Mouse (Mus musculus): ENCODE measurements around the gene Dmc1. TPM values are rescaled to one million over a fixed set of nuclear protein-coding genes. Genes with fewer than 3 reads are reported as not detected.

The Dmc1 gene
- polyA plus RNA-seq, 1 experiment from 2014 or later = 0.74 TPM

- H3K4me2 ChIP-seq (ENCODE audit: low read length) = no peak overlapping the region
- H3K9me3 ChIP-seq (replicated peaks; ENCODE audit: control insufficient read depth, low read length) = no peaks in the 10 kb centered on the region
- H3K36me3 ChIP-seq (ENCODE audit: control insufficient read depth, insufficient read depth, low read length) = no peaks in the 10 kb centered on the region
- DNase-seq (ENCODE audit: low spot score) (no peak), ATAC-seq (no peak)
- 47% methylated on average over 1 of the region's 1 CpGs for WGBS
- H3K4me3 ChIP-seq (ENCODE audit: low read depth, low read length) = no peak overlapping the region
- H3K9ac ChIP-seq (ENCODE audit: low read length) = no peak overlapping the region
- no peaks in the 10 kb centered on the region for H3K4me1 ChIP-seq (ENCODE audit: control insufficient read depth, insufficient read depth, low read length)
- no peak overlapping the region for H3K27ac ChIP-seq (ENCODE audit: low read depth, low read length)
- H3K27me3 ChIP-seq (replicated peaks; ENCODE audit: control insufficient read depth, insufficient read depth, low read length) = no peaks in the 10 kb centered on the region
These were observed 23.3 kb downstream of the Dmc1 start for GRCm38 (mm10) chr15:79581581-79581980.

- no peak overlapping the region for H3K9ac ChIP-seq (ENCODE audit: low read length)
- no peak overlapping the region for H3K27ac ChIP-seq (ENCODE audit: low read depth, low read length)
- no peak for DNase-seq (ENCODE audit: low spot score)
- no peak overlapping the region for H3K4me2 ChIP-seq (ENCODE audit: low read length)
- H3K4me1 ChIP-seq (ENCODE audit: control insufficient read depth, insufficient read depth, low read length) = no peaks in the 10 kb centered on the region
- no peaks in the 10 kb centered on the region for H3K27me3 ChIP-seq (replicated peaks; ENCODE audit: control insufficient read depth, insufficient read depth, low read length)
- WGBS = 38% methylated on average over 6 of the region's 6 CpGs
- H3K9me3 ChIP-seq (replicated peaks; ENCODE audit: control insufficient read depth, low read length) = no peaks in the 10 kb centered on the region
- H3K4me3 ChIP-seq (ENCODE audit: low read depth, low read length) = no peak overlapping the region
- no peaks in the 10 kb centered on the region for H3K36me3 ChIP-seq (ENCODE audit: control insufficient read depth, insufficient read depth, low read length)
- ATAC-seq = no peak
These were observed 27.1 kb downstream of the Dmc1 start for GRCm38 (mm10) chr15:79577671-79578426.

GRCm38 (mm10) chr15:79576947-79577346 lies 28.0 kb downstream of the Dmc1 start:
- no peaks in the 10 kb centered on the region for H3K4me1 ChIP-seq (ENCODE audit: control insufficient read depth, insufficient read depth, low read length)
- WGBS = 81% methylated on average over 2 of the region's 2 CpGs
- H3K9ac ChIP-seq (ENCODE audit: low read length) = no peak overlapping the region
- ATAC-seq (no peak), DNase-seq (ENCODE audit: low spot score) (no peak)
- H3K4me2 ChIP-seq (ENCODE audit: low read length) = no peak overlapping the region
- H3K36me3 ChIP-seq (ENCODE audit: control insufficient read depth, insufficient read depth, low read length) = no peaks in the 10 kb centered on the region
- H3K27me3 ChIP-seq (replicated peaks; ENCODE audit: control insufficient read depth, insufficient read depth, low read length) = no peaks in the 10 kb centered on the region
- no peaks in the 10 kb centered on the region for H3K9me3 ChIP-seq (replicated peaks; ENCODE audit: control insufficient read depth, low read length)
- H3K4me3 ChIP-seq (ENCODE audit: low read depth, low read length) = no peak overlapping the region
- no peak overlapping the region for H3K27ac ChIP-seq (ENCODE audit: low read depth, low read length)

GRCm38 (mm10) chr15:79575543-79576222 lies 29.2 kb downstream of the Dmc1 start:
- H3K4me1 ChIP-seq (ENCODE audit: control insufficient read depth, insufficient read depth, low read length) = no peaks in the 10 kb centered on the region
- no peaks in the 10 kb centered on the region for H3K9me3 ChIP-seq (replicated peaks; ENCODE audit: control insufficient read depth, low read length)
- no peaks in the 10 kb centered on the region for H3K27me3 ChIP-seq (replicated peaks; ENCODE audit: control insufficient read depth, insufficient read depth, low read length)
- H3K36me3 ChIP-seq (ENCODE audit: control insufficient read depth, insufficient read depth, low read length) = no peaks in the 10 kb centered on the region
- ATAC-seq (no peak), DNase-seq (ENCODE audit: low spot score) (no peak)
- H3K9ac ChIP-seq (ENCODE audit: low read length) = no peak overlapping the region
- WGBS = 68% methylated on average over 1 of the region's 1 CpGs
- no peak overlapping the region for H3K4me2 ChIP-seq (ENCODE audit: low read length)
- H3K27ac ChIP-seq (ENCODE audit: low read depth, low read length) = no peak overlapping the region
- no peak overlapping the region for H3K4me3 ChIP-seq (ENCODE audit: low read depth, low read length)

- WGBS = 83% methylated on average over 9 of the region's 9 CpGs
- Histone ChIP-seq H3K4me3 (ENCODE audit: low read depth, low read length) (no peak overlapping the region), H3K9me3 (replicated peaks; ENCODE audit: control insufficient read depth, low read length) (no peaks in the 10 kb centered on the region), H3K4me1 (ENCODE audit: control insufficient read depth, insufficient read depth, low read length) (no peaks in the 10 kb centered on the region), H3K27me3 (replicated peaks; ENCODE audit: control insufficient read depth, insufficient read depth, low read length) (no peaks in the 10 kb centered on the region), H3K4me2 (ENCODE audit: low read length) (no peak overlapping the region), H3K9ac (ENCODE audit: low read length) (no peak overlapping the region), H3K36me3 (ENCODE audit: control insufficient read depth, insufficient read depth, low read length) (no peaks in the 10 kb centered on the region), H3K27ac (ENCODE audit: low read depth, low read length) (no peak overlapping the region)
- no peak for DNase-seq (ENCODE audit: low spot score)
- no peak for ATAC-seq
These were observed 42.5 kb downstream of the Dmc1 start for GRCm38 (mm10) chr15:79562417-79562816.

- no peak overlapping the region for H3K9ac ChIP-seq (ENCODE audit: low read length)
- 77% methylated on average over 3 of the region's 3 CpGs for WGBS
- H3K27me3 ChIP-seq (replicated peaks; ENCODE audit: control insufficient read depth, insufficient read depth, low read length) = no peaks in the 10 kb centered on the region
- no peak overlapping the region for H3K4me3 ChIP-seq (ENCODE audit: low read depth, low read length)
- H3K4me2 ChIP-seq (ENCODE audit: low read length) = no peak overlapping the region
- H3K9me3 ChIP-seq (replicated peaks; ENCODE audit: control insufficient read depth, low read length) = no peaks in the 10 kb centered on the region
- H3K27ac ChIP-seq (ENCODE audit: low read depth, low read length) = no peak overlapping the region
- DNase-seq (ENCODE audit: low spot score) (no peak), ATAC-seq (no peak)
- no peaks in the 10 kb centered on the region for H3K4me1 ChIP-seq (ENCODE audit: control insufficient read depth, insufficient read depth, low read length)
- H3K36me3 ChIP-seq (ENCODE audit: control insufficient read depth, insufficient read depth, low read length) = no peaks in the 10 kb centered on the region
These were observed 45.3 kb downstream of the Dmc1 start for GRCm38 (mm10) chr15:79559649-79560048.

GRCm38 (mm10) chr15:79552566-79552965 lies 52.3 kb downstream of the Dmc1 start:
- Histone ChIP-seq H3K27me3 (replicated peaks; ENCODE audit: control insufficient read depth, insufficient read depth, low read length) (no peaks in the 10 kb centered on the region), H3K27ac (ENCODE audit: low read depth, low read length) (no peak overlapping the region), H3K4me3 (ENCODE audit: low read depth, low read length) (no peak overlapping the region), H3K36me3 (ENCODE audit: control insufficient read depth, insufficient read depth, low read length) (no peaks in the 10 kb centered on the region), H3K4me2 (ENCODE audit: low read length) (no peak overlapping the region), H3K9me3 (replicated peaks; ENCODE audit: control insufficient read depth, low read length) (no peaks in the 10 kb centered on the region), H3K9ac (ENCODE audit: low read length) (no peak overlapping the region), H3K4me1 (ENCODE audit: control insufficient read depth, insufficient read depth, low read length) (no peaks in the 10 kb centered on the region)
- WGBS = 83% methylated on average over 5 of the region's 5 CpGs
- no peak for DNase-seq (ENCODE audit: low spot score)
- no peak for ATAC-seq

- Histone ChIP-seq H3K27ac (ENCODE audit: low read depth, low read length) (no peak overlapping the region), H3K36me3 (ENCODE audit: control insufficient read depth, insufficient read depth, low read length) (peaks cover 18% of the 10 kb centered on the region), H3K27me3 (replicated peaks; ENCODE audit: control insufficient read depth, insufficient read depth, low read length) (no peaks in the 10 kb centered on the region), H3K9me3 (replicated peaks; ENCODE audit: control insufficient read depth, low read length) (no peaks in the 10 kb centered on the region), H3K4me1 (ENCODE audit: control insufficient read depth, insufficient read depth, low read length) (peaks cover 21% of the 10 kb centered on the region), H3K4me3 (ENCODE audit: low read depth, low read length) (no peak overlapping the region), H3K4me2 (ENCODE audit: low read length) (no peak overlapping the region), H3K9ac (ENCODE audit: low read length) (no peak overlapping the region)
- DNase-seq (ENCODE audit: low spot score) (no peak), ATAC-seq (no peak)
- WGBS = 98% methylated on average over 2 of the region's 2 CpGs
These were observed 56.7 kb downstream of the Dmc1 start for GRCm38 (mm10) chr15:79548226-79548625.

- 82% methylated on average over 17 of the region's 17 CpGs for WGBS
- Histone ChIP-seq H3K4me1 (ENCODE audit: control insufficient read depth, insufficient read depth, low read length) (peaks cover 21% of the 10 kb centered on the region), H3K27ac (ENCODE audit: low read depth, low read length) (peak overlapping the region; percentile 97), H3K36me3 (ENCODE audit: control insufficient read depth, insufficient read depth, low read length) (peaks cover 27% of the 10 kb centered on the region), H3K9ac (ENCODE audit: low read length) (peak overlapping the region; percentile 64), H3K4me3 (ENCODE audit: low read depth, low read length) (peak overlapping the region; percentile 92), H3K9me3 (replicated peaks; ENCODE audit: control insufficient read depth, low read length) (no peaks in the 10 kb centered on the region), H3K27me3 (replicated peaks; ENCODE audit: control insufficient read depth, insufficient read depth, low read length) (no peaks in the 10 kb centered on the region), H3K4me2 (ENCODE audit: low read length) (peak overlapping the region; percentile 54)
- ATAC-seq (no peak), DNase-seq (ENCODE audit: low spot score) (no peak)
These were observed 57.6 kb downstream of the Dmc1 start for GRCm38 (mm10) chr15:79547289-79547820.
